ENCODE assay signal across 9 mouse cellular contexts in the genomic region with DNA sequence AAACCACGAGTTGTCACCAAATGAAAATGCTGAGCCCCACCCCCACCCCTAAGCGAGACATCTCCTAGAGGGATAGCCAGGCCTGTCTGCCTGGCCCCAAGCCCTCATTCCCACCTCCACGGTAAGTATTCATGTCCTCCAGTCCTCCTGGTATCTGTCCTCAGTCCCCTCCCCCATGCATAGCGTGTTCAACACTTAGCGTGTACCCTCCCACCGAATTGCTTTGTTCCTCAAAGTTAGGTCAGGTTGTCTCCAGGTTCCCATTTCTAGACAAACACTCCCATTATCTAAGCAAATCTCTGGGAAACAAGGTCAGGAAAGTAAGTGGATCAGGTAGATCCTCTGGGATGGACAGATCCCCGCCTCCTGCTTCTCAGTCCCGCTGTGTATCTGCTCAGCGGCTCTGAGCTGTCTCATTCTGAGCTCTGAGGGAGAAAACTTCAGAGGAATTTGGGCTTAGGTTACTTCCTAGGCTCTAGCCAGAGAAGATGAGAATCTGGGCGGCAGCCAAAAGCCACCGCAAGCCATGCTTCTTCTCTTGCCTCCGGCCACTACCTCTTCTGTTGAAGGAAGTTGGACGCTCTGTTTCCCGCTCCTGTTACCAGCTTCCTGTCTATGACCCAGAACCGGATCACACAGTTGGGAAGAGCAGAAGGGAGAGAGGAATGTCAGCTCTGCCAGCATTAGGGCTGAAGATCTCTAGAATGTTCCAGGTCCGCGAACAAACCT. TPM values are rescaled to one million over a fixed set of nuclear protein-coding genes. Genes with fewer than 3 reads are reported as not detected.
DNase-seq lines count a peak whose midpoint lies in the region; TF ChIP-seq lines count a peak whose summit lies in the region.
"Had no signal": no experiment of that assay in that cellular context is flagged by ENCODE, and none has a peak within 500 bp of the region (broad histone marks: within the 10 kb centered on the region; RNA-seq: fewer than 3 reads in every experiment).

No protein-coding gene starts in this region.

- DNase-seq in kidney, postnatal 10 days, result peak; percentile 57
- DNase-seq in kidney, adult 18-20 months, result no peak
- peak; percentile 76 for DNase-seq in MEL (ENCODE audit: low read depth, low spot score)
- peak; percentile 28 to 30 for DNase-seq in adrenal gland, postnatal 36 days
- DNase-seq in lung, postnatal 4 days, result peak; percentile 61 to 66
- no peak for DNase-seq in embryo, embryonic 10 days (ENCODE audit: low spot score)
- no peak for DNase-seq in retina, embryonic 14.5 days (ENCODE audit: low spot score)

- no peaks in the 10 kb centered on the region for H3K9me3 ChIP-seq in MEL (replicated peaks; ENCODE audit: insufficient read depth, low read length)
- H3K9me3 ChIP-seq: heart, embryonic 13.5 days; midbrain, embryonic 12.5 days had no signal

- TF ChIP-seq EP300 in MEL (IDR thresholded peaks at IDR 0.05; ENCODE audit: low read depth in 1 of 2, low read length in 2 of 2), result no peak

- TF ChIP-seq POLR2A in MEL (IDR thresholded peaks at IDR 0.05; ENCODE audit: control insufficient read depth in 1 of 2, insufficient read depth in 1 of 2, low read depth in 1 of 2, low read length in 2 of 2, poor library complexity in 1 of 2), result no peak

- no peak overlapping the region for H3K27ac ChIP-seq in MEL (ENCODE audit: control insufficient read depth, low read depth, low read length)
- H3K27ac ChIP-seq: heart, embryonic 13.5 days; midbrain, embryonic 12.5 days had no signal

- TF ChIP-seq CTCF in MEL (IDR thresholded peaks at IDR 0.05 in 2 of 3, conservative IDR thresholded peaks at IDR 0.05 in 1 of 3; ENCODE audit: control insufficient read depth in 1 of 3, insufficient read depth in 1 of 3, low read depth in 2 of 3, low read length in 3 of 3, poor library complexity in 1 of 3, severe bottlenecking in 1 of 3), result no peak

- peaks cover 0 to 19% of the 10 kb centered on the region in 2 experiments; a peak in 3 of 4 replicates for H3K4me1 ChIP-seq in MEL (ENCODE audit: control insufficient read depth in 1 of 2, insufficient read depth in 2 of 2, low read length in 2 of 2)
- H3K4me1 ChIP-seq: midbrain, embryonic 12.5 days had no signal

- peak overlapping the region; percentile 21 for H3K9ac ChIP-seq in MEL (ENCODE audit: control insufficient read depth, low read depth, low read length, poor library complexity, severe bottlenecking)
- H3K9ac ChIP-seq: heart, embryonic 13.5 days; midbrain, embryonic 12.5 days had no signal

- H3K36me3 ChIP-seq in MEL (ENCODE audit: control insufficient read depth in 1 of 2, insufficient read depth in 2 of 2, low read length in 2 of 2), result peaks cover 0 to 4% of the 10 kb centered on the region in 2 experiments; a peak in 1 of 4 replicates
- H3K36me3 ChIP-seq: heart, embryonic 13.5 days; midbrain, embryonic 12.5 days had no signal

- H3K27me3 ChIP-seq in MEL (ENCODE audit: control insufficient read depth in 1 of 2, insufficient read depth in 2 of 2, low read length in 2 of 2), result no peaks in the 10 kb centered on the region; a peak in 3 of 4 replicates
- H3K27me3 ChIP-seq: heart, embryonic 13.5 days; midbrain, embryonic 12.5 days had no signal

- H3K4me3 ChIP-seq in MEL (ENCODE audit: control insufficient read depth in 1 of 2, insufficient read depth in 1 of 2, low read depth in 2 of 2, low read length in 2 of 2), result 0 out of 4 replicates have a peak overlapping the region, but pooled peaks of 1 of the 2 experiments have one; percentile 14
- H3K4me3 ChIP-seq: heart, embryonic 13.5 days; midbrain, embryonic 12.5 days had no signal

- H3K79me2 ChIP-seq in MEL (ENCODE audit: control insufficient read depth, insufficient read depth, low read length, poor library complexity), result no peaks in the 10 kb centered on the region

- no peak for TF ChIP-seq RAD21 in MEL (IDR thresholded peaks at IDR 0.05; ENCODE audit: low read depth, low read length)

TF ChIP-seq in MEL, 35 proteins besides CTCF, POLR2A, EP300 and RAD21:
- peak; percentile 43; the same call in 1 of the 2 replicates for TF ChIP-seq MYC (IDR thresholded peaks at IDR 0.05; ENCODE audit: low read depth, low read length)
- no peak for TF ChIP-seq MEF2A (IDR thresholded peaks at IDR 0.05; ENCODE audit: extremely low read depth, insufficient replicate concordance, low read depth, low read length, poor library complexity, severe bottlenecking)
- TF ChIP-seq MAX (IDR thresholded peaks at IDR 0.05; ENCODE audit: low read length), result peak; percentile 40; the same call in 1 of the 2 replicates
TF ChIP-seq in MEL: peak in this region for 2.

RNA-seq across cellular contexts. Expression of a gene that starts 11.3 kb away (rescaled TPM):
- total RNA-seq in MEL (2012; rRNA removed), result not detected in 2 replicates
- under 1 TPM in 1 of 2 experiments, not detected in 1; 0.15 TPM for polyA plus RNA-seq in MEL (2012; ENCODE audit: insufficient read depth in 1 of 2, insufficient read length in 2 of 2, low read depth in 1 of 2, low replicate concordance in 2 of 2, missing spikeins in 1 of 2)
- 10 to 100 TPM; 13.9 to 19.8 TPM for total RNA-seq in adrenal gland, postnatal 36 days (2021)

Comparison
In these comparisons a context has a peak if more than half of its experiments do, and no peak if none do; other contexts are left out.
1. DNase-seq: peak in kidney, postnatal 10 days (single experiment), MEL (single experiment), adrenal gland, postnatal 36 days (2 of 2) and lung, postnatal 4 days (2 of 2); none in kidney, adult 18-20 months (single experiment), embryo, embryonic 10 days (single experiment) and retina, embryonic 14.5 days (single experiment).
2. RNA of a gene that starts 11.3 kb away (total RNA-seq): 13.9 to 19.8 TPM in adrenal gland, postnatal 36 days; not detected in MEL; every median in the first group is over 10 times any median in the second.